Mouse (Mus musculus) frontal cortex, adult 2 months (tissue): ENCODE results near the gene Asb7. TPM values are rescaled to one million over a fixed set of nuclear protein-coding genes. Genes with fewer than 3 reads are reported as not detected.

Source experiments
- DNase-seq, 2 experiments: peaks; one replicate each; pipeline ENCODE4 v3.0.0; 2022; ENCODE audit warnings: low spot score in 1 of 2; ENCODE audit errors: extremely low spot score in 1 of 2
- polyA plus RNA-seq: library from polyadenylated mRNA; depleted of rRNA; stranded (reverse); fragments of >200 nt; gene quantifications from 2 replicates; pipeline ENCODE4 v1.2.3, GENCODE M21; 2012; rRNA removed

Gene Asb7
- polyA plus RNA-seq: 9.1 and 9.5 TPM in 2 replicates

GRCm38 (mm10) chr7:66689294-66689619, at the start of gene Asb7:
Gene Asb7 (minus strand): TSS chr7:66689596.
- DNase-seq: no peak

- DNase-seq: no peak
These were observed 48.0 kb upstream of the Asb7 start for GRCm38 (mm10) chr7:66737418-66737817.

- no peak for DNase-seq
These were observed 45.6 kb upstream of the Asb7 start for GRCm38 (mm10) chr7:66734993-66735392.

- DNase-seq: no peak
These were observed 45.1 kb upstream of the Asb7 start for GRCm38 (mm10) chr7:66734466-66734865.

GRCm38 (mm10) chr7:66733882-66734281, 44.5 kb upstream of the Asb7 start:
- no peak for DNase-seq

- DNase-seq: no peak
These were observed 44.0 kb upstream of the Asb7 start for GRCm38 (mm10) chr7:66733431-66733830.

- DNase-seq: no peak
These were observed 39.8 kb upstream of the Asb7 start for GRCm38 (mm10) chr7:66729232-66729631.

- no peak for DNase-seq
These were observed 38.7 kb upstream of the Asb7 start for GRCm38 (mm10) chr7:66728072-66728471.

- no peak for DNase-seq
These were observed 35.6 kb upstream of the Asb7 start for GRCm38 (mm10) chr7:66724954-66725353.

GRCm38 (mm10) chr7:66724514-66724913, 35.1 kb upstream of the Asb7 start:
- DNase-seq: no peak

- DNase-seq: peak in 1 of 2 experiments; percentile 26
These were observed 21.8 kb upstream of the Asb7 start for GRCm38 (mm10) chr7:66711166-66711565.

GRCm38 (mm10) chr7:66704631-66705030, 15.2 kb upstream of the Asb7 start:
- DNase-seq: no peak

- no peak for DNase-seq
These were observed 13.3 kb upstream of the Asb7 start for GRCm38 (mm10) chr7:66702721-66703120.

- no peak for DNase-seq
These were observed 5.1 kb upstream of the Asb7 start for GRCm38 (mm10) chr7:66694467-66694866.

- DNase-seq: peak; percentile 98 to 99
These were observed 394 bp upstream of the Asb7 start, which contains the start of gene Lins1 for GRCm38 (mm10) chr7:66689620-66690360. Gene Lins1 (plus strand): TSS chr7:66689889.

GRCm38 (mm10) chr7:66688721-66689120, 675 bp downstream of the Asb7 start:
- no peak for DNase-seq

GRCm38 (mm10) chr7:66682119-66682863, 7.1 kb downstream of the Asb7 start:
- no peak for DNase-seq

GRCm38 (mm10) chr7:66675800-66676199, 13.6 kb downstream of the Asb7 start:
- no peak for DNase-seq

- DNase-seq: no peak
These were observed 22.3 kb downstream of the Asb7 start for GRCm38 (mm10) chr7:66667064-66667463.

- DNase-seq: no peak
These were observed 25.8 kb downstream of the Asb7 start for GRCm38 (mm10) chr7:66663548-66663947.

- DNase-seq: peak; percentile 73 to 91
These were observed 27.8 kb downstream of the Asb7 start for GRCm38 (mm10) chr7:66661572-66661971.

GRCm38 (mm10) chr7:66660972-66661371, 28.4 kb downstream of the Asb7 start:
- DNase-seq: no peak
